Mouse (Mus musculus) neutrophil, adult 59 days (primary cell): ENCODE measurements around the gene Las1l. TPM values are rescaled to one million over a fixed set of nuclear protein-coding genes. Genes with fewer than 3 reads are reported as not detected.

Experiments used
- total RNA-seq, 2 experiments: library from RNA; stranded (reverse); gene quantifications; 1 replicate in 1 of 2; 2 replicates in 1 of 2; pipeline ENCODE4 v1.2.4; 2023

The Las1l gene
- total RNA-seq: 10 to 100 TPM; 12.0 to 18.1 TPM

GRCm38 (mm10) chrX:95956497-95957293, at the start of gene Las1l:
Gene Las1l (minus strand): TSS chrX:95956962.

Other genes starting within 250 kb of the Las1l start
- gene Zc3h12b, start 245.3 kb downstream of the Las1l start, total RNA-seq: not detected
- 100 to 1,000 TPM; 490 to 537 TPM for gene Msn, start 139.1 kb upstream of the Las1l start, total RNA-seq